Mouse (Mus musculus) heart, postnatal 0 days (tissue): Measurements from ENCODE around the gene Fau.

ENCODE experiments used
- CTCF ChIP-seq: IDR thresholded peaks from 2 replicates; pipeline ENCODE4 v1.5.1; 2016; ENCODE audit warnings: antibody characterized with exemption, control low read depth, low read depth
- EP300 ChIP-seq: IDR thresholded peaks from 2 replicates; pipeline ENCODE4 v1.6.1; 2016; ENCODE audit warnings: antibody characterized with exemption, low read depth

DNA sequence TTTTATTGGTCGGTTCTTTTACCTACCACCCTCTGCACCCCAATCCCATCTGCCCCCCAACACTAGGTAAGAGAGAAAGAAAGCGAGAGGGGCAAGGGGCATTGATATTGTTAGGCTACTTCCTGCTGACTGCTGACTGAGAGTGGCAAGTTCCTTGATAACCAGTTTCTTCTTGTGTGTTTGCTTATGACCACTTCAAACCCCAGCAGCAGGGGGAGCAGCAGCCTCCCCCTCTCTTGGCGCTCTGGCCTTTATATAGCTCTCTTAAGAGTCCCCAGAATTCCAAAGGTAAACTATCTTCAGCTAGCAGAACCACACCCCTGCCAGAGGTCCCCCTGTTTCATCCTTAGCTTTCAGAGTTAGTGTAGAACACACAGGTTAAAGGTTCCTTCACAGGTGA is 37.4 kb upstream of the Fau start:
- TF ChIP-seq EP300 = no peak
- 0 out of 2 replicates have a peak, but pooled peaks have one; percentile 8 for TF ChIP-seq CTCF
